Mouse (Mus musculus): Measurements from ENCODE around the gene Skap1. TPM values are rescaled to one million over a fixed set of nuclear protein-coding genes. Genes with fewer than 3 reads are reported as not detected.

The Skap1 gene
- polyA plus RNA-seq, 1 experiment from 2014 or later: 7.6 TPM

- H3K27me3 ChIP-seq (ENCODE audit: insufficient read depth, low read length): no peaks in the 10 kb centered on the region
- H3K36me3 ChIP-seq (ENCODE audit: insufficient read depth, low read length): no peaks in the 10 kb centered on the region
- ATAC-seq (replicated peaks; ENCODE audit: low FRiP score, low read depth) (no peak), DNase-seq (ENCODE audit: low spot score) (no peak)
- H3K4me1 ChIP-seq (replicated peaks; ENCODE audit: insufficient read depth, low read length): no peaks in the 10 kb centered on the region
- H3K9me3 ChIP-seq (replicated peaks; ENCODE audit: low read length): no peaks in the 10 kb centered on the region
- no peak overlapping the region for H3K9ac ChIP-seq (ENCODE audit: low read depth, low read length)
- peak; percentile 38; the same call in 1 of the 2 replicates for TF ChIP-seq CTCF (IDR thresholded peaks at IDR 0.05; ENCODE audit: low read depth)
- H3K4me3 ChIP-seq (replicated peaks; ENCODE audit: low read depth, low read length): no peak overlapping the region
- 79% methylated on average over 2 of the region's 2 CpGs for WGBS
- H3K27ac ChIP-seq: no peak overlapping the region
- no peak overlapping the region for H3K4me2 ChIP-seq (ENCODE audit: low read length)
Observed at GRCm38 (mm10) chr11:96534531-96534930, 70.1 kb downstream of the Skap1 start.

DNA sequence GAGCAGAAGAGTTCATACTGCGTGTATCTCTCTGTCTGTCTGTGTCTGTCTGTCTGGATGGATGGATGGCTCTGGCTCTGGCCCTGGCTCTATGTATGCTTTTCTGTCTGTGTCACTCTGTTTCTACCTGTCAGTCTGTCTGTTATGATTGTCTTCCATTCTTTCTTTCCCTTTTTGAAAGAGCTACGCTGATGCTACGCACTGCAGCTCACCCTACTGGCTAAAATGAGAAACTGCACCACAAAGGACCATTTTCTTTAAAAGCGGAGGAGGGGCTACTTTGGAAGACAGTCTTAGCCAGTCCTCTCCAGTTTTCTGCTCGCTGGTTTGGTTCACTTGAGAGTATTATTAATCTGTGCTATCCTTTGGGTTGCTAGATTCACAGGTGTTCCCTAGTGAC lies 71.8 kb downstream of the Skap1 start:
- H3K9me3 ChIP-seq (replicated peaks; ENCODE audit: low read length): no peaks in the 10 kb centered on the region
- H3K27me3 ChIP-seq (ENCODE audit: insufficient read depth, low read length): no peaks in the 10 kb centered on the region
- H3K4me2 ChIP-seq (ENCODE audit: low read length): no peak overlapping the region
- H3K4me1 ChIP-seq (replicated peaks; ENCODE audit: insufficient read depth, low read length): 0 out of 2 replicates have a peak, but pooled peaks cover 2% of the 10 kb centered on the region
- no peak overlapping the region for H3K4me3 ChIP-seq (replicated peaks; ENCODE audit: low read depth, low read length)
- no peak overlapping the region for H3K9ac ChIP-seq (ENCODE audit: low read depth, low read length)
- H3K27ac ChIP-seq: no peak overlapping the region
- TF ChIP-seq CTCF (IDR thresholded peaks at IDR 0.05; ENCODE audit: low read depth): peak; percentile 95
- no peaks in the 10 kb centered on the region for H3K36me3 ChIP-seq (ENCODE audit: insufficient read depth, low read length)
- ATAC-seq (replicated peaks; ENCODE audit: low FRiP score, low read depth) (0 out of 2 replicates have a peak, but pooled peaks have one; percentile 40), DNase-seq (ENCODE audit: low spot score) (peak; percentile 90)
- WGBS: 20% methylated on average over 5 of the region's 5 CpGs

DNA sequence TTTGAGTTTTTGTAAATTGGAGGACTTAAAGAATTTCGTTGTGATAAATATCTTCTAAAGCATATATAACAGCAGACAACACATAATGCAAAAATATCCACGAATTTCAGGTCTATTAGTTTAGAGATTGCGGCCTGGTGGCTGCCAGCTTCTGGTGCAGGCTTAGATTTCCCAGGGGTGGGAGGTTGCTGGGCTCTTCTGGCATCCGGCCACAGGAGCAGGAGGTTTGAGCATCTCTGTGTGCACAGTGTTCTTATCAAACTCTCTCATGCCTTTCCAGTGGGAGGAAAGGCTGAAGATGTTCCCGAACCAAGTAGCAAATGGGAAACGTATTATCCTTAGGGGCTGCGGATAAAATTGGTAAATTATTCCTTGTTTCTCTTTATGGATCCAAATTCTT lies 77.6 kb downstream of the Skap1 start:
- Histone ChIP-seq H3K4me2 (ENCODE audit: low read length) (no peak overlapping the region), H3K9me3 (replicated peaks; ENCODE audit: low read length) (no peaks in the 10 kb centered on the region), H3K27me3 (ENCODE audit: insufficient read depth, low read length) (no peaks in the 10 kb centered on the region), H3K4me1 (replicated peaks; ENCODE audit: insufficient read depth, low read length) (0 out of 2 replicates have a peak, but pooled peaks cover 12% of the 10 kb centered on the region), H3K36me3 (ENCODE audit: insufficient read depth, low read length) (no peaks in the 10 kb centered on the region), H3K4me3 (replicated peaks; ENCODE audit: low read depth, low read length) (no peak overlapping the region), H3K9ac (ENCODE audit: low read depth, low read length) (no peak overlapping the region), H3K27ac (peak overlapping the region; percentile 85)
- TF ChIP-seq CTCF (IDR thresholded peaks at IDR 0.05; ENCODE audit: low read depth): no peak
- WGBS: 53% methylated on average over 7 of the region's 7 CpGs
- DNase-seq (ENCODE audit: low spot score) (no peak), ATAC-seq (replicated peaks; ENCODE audit: low FRiP score, low read depth) (no peak)

DNA sequence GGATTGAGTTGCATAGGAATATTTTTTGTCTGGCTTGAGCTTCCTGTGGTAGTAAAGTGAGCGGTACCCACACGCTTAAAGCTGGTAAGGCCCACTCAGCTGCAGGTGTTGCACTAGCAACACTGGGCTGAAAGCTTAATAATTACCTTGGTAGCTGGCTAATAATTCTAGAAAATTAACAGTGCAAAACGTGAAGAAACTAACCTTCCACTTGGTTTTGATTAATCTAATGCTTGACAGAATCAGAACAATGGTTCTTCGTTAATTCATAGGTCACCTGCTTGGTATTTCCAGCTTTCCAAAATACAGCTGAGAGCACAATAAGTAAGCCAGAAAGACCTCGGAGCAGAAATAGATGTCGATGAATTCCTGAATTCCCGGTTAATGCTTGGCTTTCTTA lies 78.2 kb downstream of the Skap1 start:
- 0 out of 2 replicates have a peak, but pooled peaks cover 12% of the 10 kb centered on the region for H3K4me1 ChIP-seq (replicated peaks; ENCODE audit: insufficient read depth, low read length)
- 41% methylated on average over 7 of the region's 7 CpGs for WGBS
- no peak overlapping the region for H3K4me3 ChIP-seq (replicated peaks; ENCODE audit: low read depth, low read length)
- peak; percentile 64 for DNase-seq (ENCODE audit: low spot score)
- TF ChIP-seq CTCF (IDR thresholded peaks at IDR 0.05; ENCODE audit: low read depth): no peak
- H3K9ac ChIP-seq (ENCODE audit: low read depth, low read length): no peak overlapping the region
- H3K27me3 ChIP-seq (ENCODE audit: insufficient read depth, low read length): no peaks in the 10 kb centered on the region
- H3K27ac ChIP-seq: peak overlapping the region; percentile 91
- H3K36me3 ChIP-seq (ENCODE audit: insufficient read depth, low read length): no peaks in the 10 kb centered on the region
- ATAC-seq (replicated peaks; ENCODE audit: low FRiP score, low read depth): peak; percentile 76
- no peaks in the 10 kb centered on the region for H3K9me3 ChIP-seq (replicated peaks; ENCODE audit: low read length)
- no peak overlapping the region for H3K4me2 ChIP-seq (ENCODE audit: low read length)

DNA sequence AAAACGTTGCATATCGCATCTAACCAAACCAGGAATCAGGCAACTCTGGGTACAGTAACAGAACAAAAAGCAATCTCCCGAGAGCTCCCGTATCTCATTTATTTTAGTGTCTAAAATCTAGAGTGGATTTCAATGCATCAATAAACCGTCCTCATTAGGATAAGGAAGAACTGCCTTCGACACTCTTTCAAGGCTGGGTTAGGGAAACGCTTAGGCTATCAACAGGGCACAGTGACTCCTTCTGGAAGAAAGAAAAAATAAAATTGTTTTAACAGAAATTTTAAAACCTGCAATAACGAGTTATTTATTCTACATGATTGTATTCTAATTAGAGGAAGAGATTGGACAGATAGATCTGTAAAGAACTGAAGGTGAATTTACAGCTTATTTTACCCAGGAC lies 82.0 kb downstream of the Skap1 start:
- no peaks in the 10 kb centered on the region for H3K9me3 ChIP-seq (replicated peaks; ENCODE audit: low read length)
- DNase-seq (ENCODE audit: low spot score) (peak; percentile 65), ATAC-seq (replicated peaks; ENCODE audit: low FRiP score, low read depth) (no peak)
- H3K4me1 ChIP-seq (replicated peaks; ENCODE audit: insufficient read depth, low read length): 0 out of 2 replicates have a peak, but pooled peaks cover 8% of the 10 kb centered on the region
- TF ChIP-seq CTCF (IDR thresholded peaks at IDR 0.05; ENCODE audit: low read depth): peak; percentile 54
- H3K36me3 ChIP-seq (ENCODE audit: insufficient read depth, low read length): no peaks in the 10 kb centered on the region
- no peak overlapping the region for H3K4me3 ChIP-seq (replicated peaks; ENCODE audit: low read depth, low read length)
- WGBS: 34% methylated on average over 8 of the region's 8 CpGs
- H3K27ac ChIP-seq: peak overlapping the region; percentile 57
- H3K27me3 ChIP-seq (ENCODE audit: insufficient read depth, low read length): no peaks in the 10 kb centered on the region
- H3K9ac ChIP-seq (ENCODE audit: low read depth, low read length): no peak overlapping the region
- H3K4me2 ChIP-seq (ENCODE audit: low read length): no peak overlapping the region

DNA sequence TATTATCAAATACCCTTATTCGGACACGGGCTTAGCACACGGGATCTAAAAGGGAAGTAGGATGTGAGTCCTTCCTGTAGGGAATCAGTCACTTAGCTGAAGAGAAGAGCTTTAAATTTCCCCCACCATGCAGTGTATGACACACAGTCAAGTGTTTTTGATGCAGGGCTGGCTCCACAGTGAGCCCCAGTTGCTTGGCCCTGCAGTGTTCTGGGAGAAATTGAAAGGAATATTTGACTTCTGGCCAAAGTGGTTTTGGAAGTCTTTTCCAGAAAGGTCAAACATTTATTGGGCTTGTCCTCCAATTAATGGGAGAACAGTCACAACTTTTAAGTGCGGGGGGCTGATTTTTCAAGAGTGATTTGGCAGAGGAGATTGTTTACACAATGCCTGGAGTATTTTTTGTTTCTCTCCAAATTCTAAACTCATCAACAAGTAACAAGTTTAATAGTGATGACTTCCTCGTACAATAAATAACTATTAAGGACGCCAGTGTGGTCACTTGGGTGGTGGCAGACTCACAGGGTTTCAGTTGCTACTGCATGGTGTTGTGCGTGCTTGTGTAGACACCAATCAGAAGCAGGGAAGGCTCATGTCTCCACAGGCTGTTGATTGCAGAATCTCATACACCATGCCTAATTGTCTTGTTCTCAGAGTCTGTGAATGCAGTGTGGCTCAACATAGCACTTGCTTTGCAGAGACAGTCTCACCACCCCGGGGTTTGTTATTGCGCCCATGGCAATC lies 86.7 kb downstream of the Skap1 start:
- no peak for TF ChIP-seq CTCF (IDR thresholded peaks at IDR 0.05; ENCODE audit: low read depth)
- no peak overlapping the region for H3K9ac ChIP-seq (ENCODE audit: low read depth, low read length)
- H3K4me1 ChIP-seq (replicated peaks; ENCODE audit: insufficient read depth, low read length): no peaks in the 10 kb centered on the region
- DNase-seq (ENCODE audit: low spot score): peak; percentile 70
- H3K27ac ChIP-seq: no peak overlapping the region
- ATAC-seq (replicated peaks; ENCODE audit: low FRiP score, low read depth): no peak
- H3K4me3 ChIP-seq (replicated peaks; ENCODE audit: low read depth, low read length): no peak overlapping the region
- H3K4me2 ChIP-seq (ENCODE audit: low read length): no peak overlapping the region
- WGBS: 46% methylated on average over 9 of the region's 9 CpGs
- H3K9me3 ChIP-seq (replicated peaks; ENCODE audit: low read length): no peaks in the 10 kb centered on the region
- H3K27me3 ChIP-seq (ENCODE audit: insufficient read depth, low read length): no peaks in the 10 kb centered on the region
- no peaks in the 10 kb centered on the region for H3K36me3 ChIP-seq (ENCODE audit: insufficient read depth, low read length)

All from kidney, postnatal 0 days (tissue).